Mouse (Mus musculus) right cerebral cortex, postnatal 10 days (tissue): Measurements from ENCODE around the gene D430019H16Rik.
A peak's percentile ranks its signal among the peaks of the same experiment; 100 is the strongest.

Experiments
- DNase-seq, 2 experiments: peaks; one replicate each; pipeline ENCODE4 v3.0.0; 2021; ENCODE audit warnings: low spot score in 2 of 2

D430019H16Rik gene

GRCm38 (mm10) chr12:105453670-105454257, at the start of gene D430019H16Rik:
Gene D430019H16Rik (plus strand): TSS chr12:105453856.
- peak; percentile 89 to 90 for DNase-seq

GRCm38 (mm10) chr12:105406008-105406407, 47.6 kb upstream of the D430019H16Rik start:
- DNase-seq: no peak

- no peak for DNase-seq
Measured at GRCm38 (mm10) chr12:105413909-105414308, 39.7 kb upstream of the D430019H16Rik start.

GRCm38 (mm10) chr12:105420476-105420875, 33.2 kb upstream of the D430019H16Rik start:
- no peak for DNase-seq

- DNase-seq: no peak
Measured at GRCm38 (mm10) chr12:105426541-105426940, 27.1 kb upstream of the D430019H16Rik start.

GRCm38 (mm10) chr12:105427039-105427757, 26.5 kb upstream of the D430019H16Rik start:
- DNase-seq: peak; percentile 88 to 92

GRCm38 (mm10) chr12:105431872-105432271, 21.8 kb upstream of the D430019H16Rik start:
- no peak for DNase-seq

GRCm38 (mm10) chr12:105432807-105433206, 20.8 kb upstream of the D430019H16Rik start:
- no peak for DNase-seq

GRCm38 (mm10) chr12:105438259-105438658, 15.4 kb upstream of the D430019H16Rik start:
- DNase-seq: peak; percentile 61 to 69

GRCm38 (mm10) chr12:105439976-105440375, 13.7 kb upstream of the D430019H16Rik start:
- DNase-seq: peak in 1 of 2 experiments; percentile 12

- DNase-seq: peak in 1 of 2 experiments; percentile 39
Measured at GRCm38 (mm10) chr12:105443569-105443968, 10.1 kb upstream of the D430019H16Rik start.

- no peak for DNase-seq
Measured at GRCm38 (mm10) chr12:105445767-105446166, 7.9 kb upstream of the D430019H16Rik start.

GRCm38 (mm10) chr12:105449239-105449638, 4.4 kb upstream of the D430019H16Rik start:
- DNase-seq: peak in 1 of 2 experiments; percentile 27

GRCm38 (mm10) chr12:105454258-105455062, 804 bp downstream of the D430019H16Rik start:
- peak; percentile 45 to 54 for DNase-seq

- peak; percentile 45 to 75 for DNase-seq
Measured at GRCm38 (mm10) chr12:105455063-105455559, 1.5 kb downstream of the D430019H16Rik start.

GRCm38 (mm10) chr12:105458791-105459190, 5.1 kb downstream of the D430019H16Rik start:
- peak in 1 of 2 experiments; percentile 15 for DNase-seq

- DNase-seq: no peak
Measured at GRCm38 (mm10) chr12:105461066-105461465, 7.4 kb downstream of the D430019H16Rik start.

GRCm38 (mm10) chr12:105469026-105469425, 15.4 kb downstream of the D430019H16Rik start:
- no peak for DNase-seq

GRCm38 (mm10) chr12:105475230-105475911, 21.7 kb downstream of the D430019H16Rik start:
- peak; percentile 60 to 77 for DNase-seq

- DNase-seq: peak; percentile 79
Measured at GRCm38 (mm10) chr12:105476453-105476852, 22.8 kb downstream of the D430019H16Rik start.

GRCm38 (mm10) chr12:105476993-105477392, 23.3 kb downstream of the D430019H16Rik start:
- peak in 1 of 2 experiments; percentile 36 for DNase-seq
